Mouse (Mus musculus) right cerebral cortex, postnatal 4 days (tissue): Measurements from ENCODE around the gene Parp3.

Experiments
- DNase-seq: peaks from one replicate; pipeline ENCODE4 v3.0.0-alpha.2; 2022

Gene Parp3

GRCm38 (mm10) chr9:106454888-106455681 lies 21.7 kb downstream of the Parp3 start:
- DNase-seq: no peak

GRCm38 (mm10) chr9:106454071-106454761 lies 22.5 kb downstream of the Parp3 start:
- no peak for DNase-seq

GRCm38 (mm10) chr9:106453271-106454070 lies 23.3 kb downstream of the Parp3 start, which contains the start of gene Pcbp4:
TSS of gene Pcbp4 (plus strand) at chr9:106453291.
- DNase-seq: peak; percentile 68

- DNase-seq: peak; percentile 70
These were observed 23.9 kb downstream of the Parp3 start for GRCm38 (mm10) chr9:106452821-106453220.

GRCm38 (mm10) chr9:106452351-106452750 lies 24.4 kb downstream of the Parp3 start:
- no peak for DNase-seq

GRCm38 (mm10) chr9:106451899-106452298 lies 24.9 kb downstream of the Parp3 start:
- no peak for DNase-seq

GRCm38 (mm10) chr9:106451298-106451697 lies 25.5 kb downstream of the Parp3 start:
- DNase-seq: no peak

- no peak for DNase-seq
These were observed 26.1 kb downstream of the Parp3 start for GRCm38 (mm10) chr9:106450661-106451060.

GRCm38 (mm10) chr9:106449947-106450346 lies 26.8 kb downstream of the Parp3 start:
- no peak for DNase-seq

- DNase-seq: peak; percentile 65
These were observed 28.2 kb downstream of the Parp3 start for GRCm38 (mm10) chr9:106448498-106449031.

- DNase-seq: no peak
These were observed 28.8 kb downstream of the Parp3 start for GRCm38 (mm10) chr9:106447951-106448350.

- DNase-seq: peak; percentile 88
These were observed 29.4 kb downstream of the Parp3 start, which contains the start of the genes Abhd14b and Abhd14a for GRCm38 (mm10) chr9:106447348-106447747. TSS of gene Abhd14b (plus strand) at chr9:106447459. TSS of gene Abhd14a (minus strand) at chr9:106447678.

- no peak for DNase-seq
These were observed 31.9 kb downstream of the Parp3 start for GRCm38 (mm10) chr9:106444836-106445235.

GRCm38 (mm10) chr9:106442680-106443079 lies 34.1 kb downstream of the Parp3 start:
- no peak for DNase-seq

- no peak for DNase-seq
These were observed 40.2 kb downstream of the Parp3 start for GRCm38 (mm10) chr9:106436566-106436965.

- no peak for DNase-seq
These were observed 43.4 kb downstream of the Parp3 start for GRCm38 (mm10) chr9:106433389-106433788.

- no peak for DNase-seq
These were observed 46.8 kb downstream of the Parp3 start for GRCm38 (mm10) chr9:106430015-106430264.

- DNase-seq: peak; percentile 88
These were observed 47.3 kb downstream of the Parp3 start, which contains the start of gene Rpl29 for GRCm38 (mm10) chr9:106429221-106430014. TSS of gene Rpl29 (plus strand) at chr9:106429454.

- peak; percentile 40 for DNase-seq
These were observed 48.0 kb downstream of the Parp3 start for GRCm38 (mm10) chr9:106428719-106429220.

- DNase-seq: peak; percentile 83
These were observed 54.9 kb downstream of the Parp3 start for GRCm38 (mm10) chr9:106421865-106422160.

- no peak for DNase-seq
These were observed 55.5 kb downstream of the Parp3 start for GRCm38 (mm10) chr9:106421033-106421864.
